Mouse (Mus musculus) intestine, embryonic 14.5 days (tissue): ENCODE data around the gene Zfp335. TPM values are rescaled to one million over a fixed set of nuclear protein-coding genes. Genes with fewer than 3 reads are reported as not detected.

Experiments used
- ATAC-seq: fragments of 200-750 bp; cut with Nextera tagmentation; replicated peaks from 2 replicates; pipeline ENCODE4 v1.8.0; 2017; ENCODE audit warnings: low read depth, moderate number of reproducible peaks, moderate TSS enrichment, moderate library complexity; ENCODE audit not compliant: low FRiP score, low TSS enrichment
- DNase-seq: peaks from one replicate; pipeline ENCODE4 v3.0.0-alpha.2; 2018; ENCODE audit warnings: low spot score
- H3K27ac ChIP-seq: fragments of 300-500 bp; sonication (generic); 2 replicates; pipeline ENCODE4 v1.5.1; 2014; ENCODE audit warnings: low read depth, mild to moderate bottlenecking, control low read depth
- H3K27me3 ChIP-seq: fragments of 300-500 bp; sonication (generic); replicated peaks from 2 replicates; pipeline ENCODE4 v1.6.1; 2014; ENCODE audit warnings: low read length, control low read depth; ENCODE audit not compliant: control insufficient read depth, insufficient read depth
- H3K36me3 ChIP-seq: fragments of 300-500 bp; sonication (generic); 2 replicates; pipeline ENCODE4 v1.6.1; 2014; ENCODE audit warnings: low read length, control low read depth; ENCODE audit not compliant: control insufficient read depth, insufficient read depth
- H3K4me1 ChIP-seq: fragments of 300-500 bp; sonication (generic); replicated peaks from 2 replicates; pipeline ENCODE4 v1.6.1; 2014; ENCODE audit warnings: low read length, control low read depth, mixed read lengths; ENCODE audit not compliant: control insufficient read depth, insufficient read depth
- H3K4me2 ChIP-seq: fragments of 300-500 bp; sonication (generic); 2 replicates; pipeline ENCODE4 v1.6.1; 2014; ENCODE audit warnings: low read length
- H3K4me3 ChIP-seq: fragments of 300-500 bp; sonication (generic); 2 replicates; pipeline ENCODE4 v1.5.1; 2014; ENCODE audit warnings: low read depth, low read length, control low read depth, mixed read lengths
- H3K9ac ChIP-seq: fragments of 300-500 bp; sonication (generic); 2 replicates; pipeline ENCODE4 v1.6.1; 2014; ENCODE audit warnings: mild to moderate bottlenecking, low read length
- H3K9me3 ChIP-seq: fragments of 300-500 bp; sonication (generic); 2 replicates; pipeline ENCODE4 v1.6.1; 2016; ENCODE audit warnings: low read length, control low read depth; ENCODE audit not compliant: control insufficient read depth
- WGBS: fragments of 180-500 bp; shearing (Covaris S2); extraction: QIAGEN DNeasy Blood & Tissue Kit; methylation state at CpG from one replicate; pipeline ENCODE4 v1.1.7; 2014; 5-methylcytosine and 5-hydroxymethylcytosine counted together
- polyA plus RNA-seq: library from polyadenylated mRNA; unstranded; fragments of >200 nt; fragmentation: Nextera tagmentation; extraction: Ambion mirVana; gene quantifications from 2 replicates; pipeline ENCODE4 v1.2.1, GENCODE M21; 2014

The Zfp335 gene
- polyA plus RNA-seq, 1 experiment from 2014 or later: 12.7 TPM

GRCm38 (mm10) chr2:164894048-164894447, 17.5 kb downstream of the Zfp335 start:
- no peaks in the 10 kb centered on the region for H3K4me1 ChIP-seq
- H3K27ac ChIP-seq: no peak overlapping the region
- H3K9ac ChIP-seq: no peak overlapping the region
- H3K4me2 ChIP-seq: no peak overlapping the region
- H3K36me3 ChIP-seq: peaks cover 100% of the 10 kb centered on the region
- ATAC-seq: no peak
- no peaks in the 10 kb centered on the region for H3K9me3 ChIP-seq
- H3K4me3 ChIP-seq: no peak overlapping the region
- no peak for DNase-seq
- H3K27me3 ChIP-seq: no peaks in the 10 kb centered on the region
- 67% methylated on average over 5 of the region's 5 CpGs for WGBS

- Histone ChIP-seq H3K27me3 (no peaks in the 10 kb centered on the region), H3K9ac (no peak overlapping the region), H3K36me3 (peaks cover 100% of the 10 kb centered on the region), H3K4me2 (no peak overlapping the region), H3K9me3 (no peaks in the 10 kb centered on the region), H3K4me3 (no peak overlapping the region), H3K4me1 (no peaks in the 10 kb centered on the region), H3K27ac (no peak overlapping the region)
- ATAC-seq (no peak), DNase-seq (no peak)
- 90% methylated on average over 6 of the region's 6 CpGs for WGBS
Measured at GRCm38 (mm10) chr2:164892696-164893216, 18.8 kb downstream of the Zfp335 start.

DNA sequence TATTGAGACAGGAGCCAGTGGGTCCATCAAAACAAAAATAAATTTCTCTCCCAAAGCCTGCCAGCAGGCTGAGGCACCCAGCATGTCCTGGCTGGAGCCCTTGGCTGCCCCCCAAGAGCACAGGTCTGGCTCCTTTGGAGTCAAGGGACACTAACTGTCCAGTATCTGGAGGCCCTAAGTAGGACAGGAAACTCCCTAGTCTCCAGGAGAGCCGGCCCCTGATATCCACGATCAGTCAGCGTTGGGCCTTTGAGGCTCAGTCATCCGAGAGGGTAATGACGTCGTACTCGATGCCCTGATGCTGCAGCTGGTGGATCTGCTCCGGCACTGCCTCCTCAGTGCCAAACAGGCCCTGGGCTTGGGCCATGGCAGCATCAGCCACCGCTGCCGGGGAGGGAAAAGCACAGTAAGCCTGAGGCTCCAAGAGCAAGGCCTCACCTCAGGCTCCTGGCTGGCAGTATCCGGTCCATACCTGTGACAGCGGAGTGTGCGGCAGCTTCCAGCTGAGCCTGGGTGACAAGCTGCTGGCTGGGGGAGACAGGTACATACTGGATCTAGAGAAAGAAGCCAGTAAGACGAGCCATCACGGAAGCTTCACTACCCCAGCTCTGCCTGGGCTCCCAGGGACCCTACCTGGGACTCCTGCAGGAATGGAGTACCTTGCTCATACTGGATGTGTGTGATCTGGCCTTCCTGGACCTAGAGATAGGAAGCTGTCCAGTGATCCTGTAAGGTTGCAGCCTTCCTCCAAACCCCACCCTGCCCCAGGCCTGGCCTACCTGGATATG, 19.5 kb downstream of the Zfp335 start:
- Histone ChIP-seq H3K9me3 (no peaks in the 10 kb centered on the region), H3K9ac (no peak overlapping the region), H3K27ac (no peak overlapping the region), H3K27me3 (no peaks in the 10 kb centered on the region), H3K36me3 (peaks cover 100% of the 10 kb centered on the region), H3K4me2 (no peak overlapping the region), H3K4me1 (no peaks in the 10 kb centered on the region), H3K4me3 (no peak overlapping the region)
- no peak for ATAC-seq
- no peak for DNase-seq
- 87% methylated on average over 15 of the region's 15 CpGs for WGBS

- Histone ChIP-seq H3K9ac (no peak overlapping the region), H3K4me1 (no peaks in the 10 kb centered on the region), H3K27me3 (no peaks in the 10 kb centered on the region), H3K36me3 (peaks cover 100% of the 10 kb centered on the region), H3K4me2 (no peak overlapping the region), H3K9me3 (no peaks in the 10 kb centered on the region), H3K27ac (no peak overlapping the region), H3K4me3 (no peak overlapping the region)
- WGBS: 79% methylated on average over 13 of the region's 13 CpGs
- ATAC-seq (no peak), DNase-seq (no peak)
Measured at GRCm38 (mm10) chr2:164891056-164891834, 20.3 kb downstream of the Zfp335 start.

DNA sequence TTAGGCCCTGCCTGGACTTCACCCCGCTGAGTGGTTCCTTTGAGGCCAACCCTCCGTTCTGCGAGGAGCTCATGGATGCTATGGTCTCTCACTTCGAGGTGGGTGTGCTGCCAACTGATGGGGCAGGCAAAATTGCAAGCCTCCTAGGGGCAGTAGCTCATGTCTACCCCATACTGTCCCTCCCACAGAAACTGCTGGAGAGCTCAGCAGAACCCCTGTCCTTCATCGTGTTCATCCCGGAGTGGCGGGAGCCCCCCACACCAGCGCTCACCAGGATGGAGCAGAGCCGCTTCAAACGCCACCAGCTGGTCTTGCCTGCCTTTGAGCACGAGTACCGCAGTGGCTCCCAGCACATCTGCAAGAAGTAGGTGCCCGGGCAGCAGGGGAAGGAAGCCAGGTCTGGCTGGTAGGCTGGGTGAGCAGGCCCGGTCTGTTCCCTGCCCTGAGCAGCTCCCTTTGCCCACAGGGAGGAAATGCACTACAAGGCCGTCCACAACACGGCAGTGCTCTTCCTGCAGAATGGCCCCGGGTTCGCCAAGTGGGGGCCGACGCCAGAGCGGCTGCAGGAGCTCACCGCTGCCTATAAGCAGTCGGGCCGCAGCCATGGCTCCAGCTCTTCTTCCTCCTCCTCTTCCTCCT, 21.0 kb downstream of the Zfp335 start:
- DNase-seq (no peak), ATAC-seq (no peak)

DNA sequence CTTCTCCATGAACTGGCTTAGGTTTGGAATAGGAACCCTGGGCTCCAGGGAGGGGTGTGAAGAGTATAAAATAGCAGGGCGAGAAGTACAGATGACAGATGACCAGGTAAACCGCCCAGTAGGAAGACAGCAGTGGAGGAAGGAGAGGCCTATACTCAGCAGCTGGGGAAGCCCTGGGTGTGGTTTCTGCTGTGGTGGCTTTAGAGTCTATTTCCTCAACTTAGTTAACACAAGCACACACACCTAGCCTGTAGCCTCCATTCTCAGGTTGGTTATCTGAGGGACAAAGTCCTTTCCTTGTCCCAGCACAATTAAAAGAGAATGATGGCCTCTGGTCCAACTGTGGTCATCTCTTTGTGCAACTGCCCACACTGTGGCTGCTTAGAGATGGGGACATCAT, 21.6 kb downstream of the Zfp335 start:
- no peak overlapping the region for H3K4me2 ChIP-seq
- H3K4me1 ChIP-seq: no peaks in the 10 kb centered on the region
- ATAC-seq (no peak), DNase-seq (no peak)
- no peaks in the 10 kb centered on the region for H3K9me3 ChIP-seq
- no peak overlapping the region for H3K27ac ChIP-seq
- no peak overlapping the region for H3K4me3 ChIP-seq
- no peaks in the 10 kb centered on the region for H3K27me3 ChIP-seq
- no peak overlapping the region for H3K9ac ChIP-seq
- peaks cover 100% of the 10 kb centered on the region for H3K36me3 ChIP-seq
- WGBS: 90% methylated on average over 2 of the region's 2 CpGs

More for the DNA sequence above, 21.0 kb downstream of the Zfp335 start:
- H3K9ac ChIP-seq: no peak overlapping the region
- no peaks in the 10 kb centered on the region for H3K9me3 ChIP-seq
- no peak overlapping the region for H3K4me3 ChIP-seq
- WGBS: 92% methylated on average over 24 of the region's 24 CpGs
- no peaks in the 10 kb centered on the region for H3K4me1 ChIP-seq
- peaks cover 100% of the 10 kb centered on the region for H3K36me3 ChIP-seq
- H3K27me3 ChIP-seq: no peaks in the 10 kb centered on the region
- no peak overlapping the region for H3K27ac ChIP-seq
- no peak overlapping the region for H3K4me2 ChIP-seq

DNA sequence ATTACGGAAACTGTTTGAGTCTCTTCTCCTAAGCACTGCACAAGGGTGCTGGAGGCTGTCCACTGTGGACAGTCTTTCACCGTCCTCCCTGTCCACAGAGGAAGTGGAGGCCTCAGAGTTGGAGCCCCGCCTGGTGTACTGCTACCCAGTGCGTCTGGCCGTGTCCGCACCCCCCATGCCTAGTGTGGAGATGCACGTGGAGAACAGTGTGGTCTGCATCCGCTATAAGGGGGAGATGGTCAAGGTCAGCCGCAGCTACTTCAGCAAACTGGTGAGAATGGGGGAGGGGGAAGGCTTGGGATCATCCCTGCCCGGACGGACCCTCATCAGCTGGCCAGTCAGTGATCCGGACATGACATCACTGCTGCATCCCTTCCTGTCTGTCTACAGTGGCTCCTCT, 22.6 kb downstream of the Zfp335 start:
- H3K4me3 ChIP-seq: no peak overlapping the region
- H3K9me3 ChIP-seq: no peaks in the 10 kb centered on the region
- H3K36me3 ChIP-seq: peaks cover 100% of the 10 kb centered on the region
- no peak overlapping the region for H3K27ac ChIP-seq
- H3K4me1 ChIP-seq: no peaks in the 10 kb centered on the region
- ATAC-seq (no peak), DNase-seq (no peak)
- H3K4me2 ChIP-seq: no peak overlapping the region
- H3K9ac ChIP-seq: no peak overlapping the region
- 79% methylated on average over 12 of the region's 12 CpGs for WGBS
- H3K27me3 ChIP-seq: no peaks in the 10 kb centered on the region

- Histone ChIP-seq H3K9me3 (no peaks in the 10 kb centered on the region), H3K27ac (no peak overlapping the region), H3K4me1 (no peaks in the 10 kb centered on the region), H3K9ac (no peak overlapping the region), H3K27me3 (no peaks in the 10 kb centered on the region), H3K4me3 (no peak overlapping the region), H3K36me3 (peaks cover 91% of the 10 kb centered on the region), H3K4me2 (no peak overlapping the region)
- DNase-seq (no peak), ATAC-seq (no peak)
- 92% methylated on average over 10 of the region's 10 CpGs for WGBS
Measured at GRCm38 (mm10) chr2:164886617-164887016, 24.9 kb downstream of the Zfp335 start.
